Mouse (Mus musculus): ENCODE measurements around the gene Ccng1. TPM values are rescaled to one million over a fixed set of nuclear protein-coding genes. Genes with fewer than 3 reads are reported as not detected.

The Ccng1 gene
- 31.2 and 31.5 TPM in 2 replicates for polyA plus RNA-seq (2016; fragmentation: Nextera tagmentation; extraction: Ambion mirVana)

- no peaks in the 10 kb centered on the region for H3K27me3 ChIP-seq (replicated peaks; ENCODE audit: low read depth, poor library complexity, severe bottlenecking)
- peak within 1 kb of the TSS; percentile 91 for H3K27ac ChIP-seq (replicated peaks)
- peak; percentile 93 for DNase-seq (ENCODE audit: low spot score)
- WGBS: under 1% methylated on average over 25 of the region's 25 CpGs
- H3K36me3 ChIP-seq (replicated peaks): peaks cover 7% of the 10 kb centered on the region; the same call in 1 of the 2 replicates
- peak within 1 kb of the TSS; percentile 87 for H3K4me3 ChIP-seq
- H3K4me1 ChIP-seq: peaks cover 20% of the 10 kb centered on the region
- no peaks in the 10 kb centered on the region for H3K9me3 ChIP-seq
These were observed at the start of gene Ccng1 for GRCm38 (mm10) chr11:40755109-40755627. Ccng1 (minus strand) TSS chr11:40755311.

- H3K4me1 ChIP-seq: no peaks in the 10 kb centered on the region
- 71% methylated on average over 5 of the region's 5 CpGs for WGBS
- no peaks in the 10 kb centered on the region for H3K36me3 ChIP-seq (replicated peaks)
- no peaks in the 10 kb centered on the region for H3K9me3 ChIP-seq
- no peak overlapping the region for H3K4me3 ChIP-seq
- DNase-seq (ENCODE audit: low spot score): no peak
- H3K27me3 ChIP-seq (replicated peaks; ENCODE audit: low read depth, poor library complexity, severe bottlenecking): no peaks in the 10 kb centered on the region
- H3K27ac ChIP-seq (replicated peaks): no peak overlapping the region
These were observed 35.2 kb upstream of the Ccng1 start for GRCm38 (mm10) chr11:40790307-40790706.

DNA sequence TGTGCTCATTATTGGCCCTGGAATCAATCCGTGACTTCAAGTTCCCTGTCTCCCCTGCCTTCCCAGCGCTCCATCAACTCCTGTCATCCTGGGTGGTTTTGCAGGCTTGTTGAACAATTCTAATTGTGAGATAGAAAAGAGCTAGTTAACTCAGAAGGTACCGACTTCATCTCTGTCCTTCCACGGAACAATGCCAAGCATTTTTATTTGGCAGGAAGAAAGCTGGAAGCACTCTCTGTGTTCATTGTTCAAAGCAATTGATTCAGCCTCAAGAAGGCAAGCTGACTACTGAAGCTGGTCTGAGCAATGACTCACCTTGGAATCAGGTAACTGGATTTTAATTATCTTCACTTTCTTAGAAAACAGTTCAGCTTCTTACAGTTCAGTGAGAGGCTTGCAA, 34.6 kb upstream of the Ccng1 start:
- Histone ChIP-seq H3K9me3 (no peaks in the 10 kb centered on the region), H3K4me1 (no peaks in the 10 kb centered on the region), H3K27me3 (replicated peaks; ENCODE audit: low read depth, poor library complexity, severe bottlenecking) (no peaks in the 10 kb centered on the region), H3K27ac (replicated peaks) (no peak overlapping the region), H3K36me3 (replicated peaks) (no peaks in the 10 kb centered on the region), H3K4me3 (no peak overlapping the region)
- whole genome bisulfite sequencing: 66% methylated on average over 4 of the region's 4 CpGs
- no peak for DNase-seq (ENCODE audit: low spot score)

GRCm38 (mm10) chr11:40786900-40787299, 31.8 kb upstream of the Ccng1 start:
- no peaks in the 10 kb centered on the region for H3K27me3 ChIP-seq (replicated peaks; ENCODE audit: low read depth, poor library complexity, severe bottlenecking)
- no peak for DNase-seq (ENCODE audit: low spot score)
- H3K4me1 ChIP-seq: no peaks in the 10 kb centered on the region
- H3K36me3 ChIP-seq (replicated peaks): no peaks in the 10 kb centered on the region
- WGBS: 91% methylated on average over 2 of the region's 2 CpGs
- H3K9me3 ChIP-seq: no peaks in the 10 kb centered on the region
- no peak overlapping the region for H3K27ac ChIP-seq (replicated peaks)
- no peak overlapping the region for H3K4me3 ChIP-seq

DNA sequence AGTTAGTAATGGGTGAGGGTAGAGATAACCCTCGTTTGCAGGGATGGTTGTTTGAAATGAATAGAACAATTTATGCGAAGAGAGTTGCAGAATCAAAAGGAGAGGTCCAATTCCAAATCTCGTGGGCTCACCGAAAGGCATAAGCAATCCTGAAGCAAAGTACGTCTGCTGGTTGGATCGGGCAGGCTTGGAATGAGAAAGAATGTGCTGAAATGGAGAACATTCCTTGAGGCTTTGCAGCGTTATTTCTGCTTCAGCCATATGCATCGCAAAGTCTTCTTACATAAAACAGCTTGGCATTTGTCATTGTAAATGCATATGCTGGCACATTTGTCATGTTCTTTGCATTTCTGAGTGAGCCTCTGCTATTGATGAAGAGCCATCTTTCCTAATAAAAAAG, 29.2 kb upstream of the Ccng1 start:
- 80% methylated on average over 8 of the region's 8 CpGs for WGBS
- Histone ChIP-seq H3K27ac (replicated peaks) (no peak overlapping the region), H3K9me3 (no peaks in the 10 kb centered on the region)

GRCm38 (mm10) chr11:40783346-40783745, 28.2 kb upstream of the Ccng1 start:
- DNase-seq (ENCODE audit: low spot score): no peak
- Histone ChIP-seq H3K36me3 (replicated peaks) (no peaks in the 10 kb centered on the region), H3K4me1 (no peaks in the 10 kb centered on the region), H3K27ac (replicated peaks) (no peak overlapping the region), H3K27me3 (replicated peaks; ENCODE audit: low read depth, poor library complexity, severe bottlenecking) (no peaks in the 10 kb centered on the region), H3K9me3 (no peaks in the 10 kb centered on the region), H3K4me3 (no peak overlapping the region)
- WGBS: 97% methylated on average over 1 of the region's 1 CpGs

More for the DNA sequence above, 29.2 kb upstream of the Ccng1 start:
- H3K27me3 ChIP-seq (replicated peaks; ENCODE audit: low read depth, poor library complexity, severe bottlenecking): no peaks in the 10 kb centered on the region
- H3K4me3 ChIP-seq: no peak overlapping the region
- H3K4me1 ChIP-seq: no peaks in the 10 kb centered on the region
- DNase-seq (ENCODE audit: low spot score): no peak
- H3K36me3 ChIP-seq (replicated peaks): no peaks in the 10 kb centered on the region

- Histone ChIP-seq H3K9me3 (no peaks in the 10 kb centered on the region), H3K4me1 (no peaks in the 10 kb centered on the region), H3K27ac (replicated peaks) (no peak overlapping the region), H3K27me3 (replicated peaks; ENCODE audit: low read depth, poor library complexity, severe bottlenecking) (no peaks in the 10 kb centered on the region), H3K4me3 (no peak overlapping the region), H3K36me3 (replicated peaks) (no peaks in the 10 kb centered on the region)
- DNase-seq (ENCODE audit: low spot score): no peak
- 82% methylated on average over 2 of the region's 2 CpGs for WGBS
These were observed 26.7 kb upstream of the Ccng1 start for GRCm38 (mm10) chr11:40781857-40782256.

DNA sequence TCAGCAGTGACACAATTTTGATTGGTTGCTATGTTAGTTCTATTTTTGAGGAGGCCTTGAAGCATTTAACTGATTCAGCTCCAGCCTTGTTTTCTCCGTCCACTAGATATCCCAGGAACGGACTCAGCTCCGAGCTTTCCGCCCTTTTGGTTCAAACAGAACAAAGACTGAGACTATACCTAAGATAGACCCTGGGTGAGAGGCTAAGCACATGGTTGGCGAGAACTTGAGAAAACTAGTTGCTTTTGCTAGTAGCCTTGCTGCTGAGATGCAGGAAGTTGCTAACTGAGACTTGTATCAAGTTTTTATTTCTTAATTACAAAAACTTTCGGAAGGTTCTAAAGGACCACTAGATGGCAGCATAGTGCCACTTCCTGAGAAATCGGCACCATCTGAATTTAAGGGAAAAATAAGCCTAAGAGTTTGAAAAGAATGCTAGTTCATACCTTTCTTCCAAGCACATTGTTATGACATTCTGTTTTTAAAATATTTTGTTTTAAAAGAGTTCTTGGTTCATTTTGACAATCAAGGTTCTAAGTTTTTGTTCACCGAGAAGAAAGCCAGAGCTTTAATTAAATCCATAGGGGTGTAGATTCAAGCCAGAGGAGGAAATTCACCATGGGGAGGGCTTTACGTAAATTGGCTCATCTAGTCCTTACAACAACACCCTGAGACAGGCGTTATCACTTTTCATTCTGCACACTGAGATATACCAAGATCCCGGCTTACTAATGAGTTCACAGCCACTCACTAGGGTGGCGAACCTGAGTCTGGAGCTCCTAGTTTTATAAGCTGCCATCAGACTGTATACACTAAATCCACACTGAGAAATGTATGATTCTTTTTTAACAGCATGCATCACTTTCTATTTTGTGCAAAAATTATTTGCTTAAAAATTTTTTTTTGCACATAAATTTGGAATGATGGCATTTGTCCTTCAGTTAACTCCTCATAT, 20.5 kb upstream of the Ccng1 start:
- Histone ChIP-seq H3K4me1 (no peaks in the 10 kb centered on the region), H3K4me3 (no peak overlapping the region), H3K9me3 (no peaks in the 10 kb centered on the region), H3K27me3 (replicated peaks; ENCODE audit: low read depth, poor library complexity, severe bottlenecking) (no peaks in the 10 kb centered on the region), H3K36me3 (replicated peaks) (no peaks in the 10 kb centered on the region), H3K27ac (replicated peaks) (no peak overlapping the region)
- DNase-seq (ENCODE audit: low spot score): no peak
- WGBS: 49% methylated on average over 12 of the region's 12 CpGs

- Histone ChIP-seq H3K4me3 (no peak overlapping the region), H3K4me1 (no peaks in the 10 kb centered on the region), H3K9me3 (no peaks in the 10 kb centered on the region), H3K27me3 (replicated peaks; ENCODE audit: low read depth, poor library complexity, severe bottlenecking) (no peaks in the 10 kb centered on the region), H3K27ac (replicated peaks) (no peak overlapping the region), H3K36me3 (replicated peaks) (no peaks in the 10 kb centered on the region)
- no peak for DNase-seq (ENCODE audit: low spot score)
- WGBS: 83% methylated on average over 4 of the region's 4 CpGs
These were observed 9.6 kb upstream of the Ccng1 start for GRCm38 (mm10) chr11:40764690-40765089.

GRCm38 (mm10) chr11:40763395-40763794, 8.3 kb upstream of the Ccng1 start:
- DNase-seq (ENCODE audit: low spot score): peak; percentile 16
- Histone ChIP-seq H3K4me1 (no peaks in the 10 kb centered on the region), H3K27me3 (replicated peaks; ENCODE audit: low read depth, poor library complexity, severe bottlenecking) (no peaks in the 10 kb centered on the region), H3K27ac (replicated peaks) (no peak overlapping the region), H3K4me3 (no peak overlapping the region), H3K36me3 (replicated peaks) (no peaks in the 10 kb centered on the region), H3K9me3 (no peaks in the 10 kb centered on the region)
- WGBS: 32% methylated on average over 2 of the region's 2 CpGs

DNA sequence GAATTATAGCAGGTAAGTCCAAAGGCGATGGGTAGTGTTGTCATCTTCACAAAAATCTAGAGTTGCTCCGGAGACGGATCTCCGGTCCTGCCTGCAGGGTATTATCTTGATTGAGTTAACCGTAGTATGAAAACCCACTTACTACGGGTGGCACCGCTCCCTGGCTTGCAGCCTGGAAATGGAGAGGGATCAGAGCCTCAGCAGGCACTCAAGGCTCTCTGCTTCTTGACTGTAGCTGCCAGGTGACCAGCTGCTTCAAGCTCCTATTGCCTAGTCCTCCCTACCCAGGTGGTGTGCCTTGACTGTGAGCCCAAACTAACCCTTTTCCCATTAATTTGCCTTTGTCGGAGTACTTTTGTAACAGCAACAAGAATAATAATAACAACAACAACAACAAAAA, 4.8 kb upstream of the Ccng1 start:
- no peak for DNase-seq (ENCODE audit: low spot score)
- WGBS: 81% methylated on average over 8 of the region's 8 CpGs
- Histone ChIP-seq H3K27me3 (replicated peaks; ENCODE audit: low read depth, poor library complexity, severe bottlenecking) (no peaks in the 10 kb centered on the region), H3K4me3 (no peak overlapping the region), H3K9me3 (no peaks in the 10 kb centered on the region), H3K36me3 (replicated peaks) (no peaks in the 10 kb centered on the region), H3K4me1 (peaks cover 7% of the 10 kb centered on the region; the same call in 1 of the 2 replicates), H3K27ac (replicated peaks) (no peak overlapping the region)

- 88% methylated on average over 8 of the region's 8 CpGs for WGBS
- Histone ChIP-seq H3K27me3 (replicated peaks; ENCODE audit: low read depth, poor library complexity, severe bottlenecking) (no peaks in the 10 kb centered on the region), H3K4me1 (peaks cover 20% of the 10 kb centered on the region), H3K36me3 (replicated peaks) (peaks cover 6% of the 10 kb centered on the region; the same call in 1 of the 2 replicates), H3K27ac (replicated peaks) (peak overlapping the region; percentile 91), H3K9me3 (no peaks in the 10 kb centered on the region), H3K4me3 (no peak overlapping the region)
- DNase-seq (ENCODE audit: low spot score): no peak
These were observed 857 bp upstream of the Ccng1 start for GRCm38 (mm10) chr11:40755968-40756367.

GRCm38 (mm10) chr11:40754664-40755107, 425 bp downstream of the Ccng1 start:
- Histone ChIP-seq H3K4me1 (peaks cover 20% of the 10 kb centered on the region), H3K27me3 (replicated peaks; ENCODE audit: low read depth, poor library complexity, severe bottlenecking) (no peaks in the 10 kb centered on the region), H3K27ac (replicated peaks) (peak overlapping the region; percentile 91), H3K4me3 (peak overlapping the region; percentile 87), H3K36me3 (replicated peaks) (peaks cover 11% of the 10 kb centered on the region), H3K9me3 (no peaks in the 10 kb centered on the region)
- 4% methylated on average over 19 of the region's 19 CpGs for WGBS
- no peak for DNase-seq (ENCODE audit: low spot score)

Measured in embryonic facial prominence, embryonic 10.5 days (tissue).